Mouse (Mus musculus) C2C12 (cell line): Measurements from ENCODE around the gene Nol9. TPM values are rescaled to one million over a fixed set of nuclear protein-coding genes. Genes with fewer than 3 reads are reported as not detected.
A peak's percentile ranks its signal among the peaks of the same experiment; 100 is the strongest.

Experiments used
- H3K27me3 ChIP-seq: one replicate; pipeline ENCODE4 v1.6.1; 2011; ENCODE audit not compliant: control insufficient read depth, insufficient read depth, insufficient read length
- H3K36me3 ChIP-seq: one replicate; pipeline ENCODE4 v1.6.1; 2011; ENCODE audit not compliant: control insufficient read depth, insufficient read depth
- H3K4me3 ChIP-seq: one replicate; pipeline ENCODE4 v1.5.1; 2011; ENCODE audit warnings: mild to moderate bottlenecking, control low read depth; ENCODE audit not compliant: poor library complexity, insufficient read depth, severe bottlenecking
- H3K79me2 ChIP-seq: one replicate; pipeline ENCODE4 v1.6.1; 2011; ENCODE audit not compliant: control insufficient read depth, insufficient read depth
- H3K79me3 ChIP-seq: one replicate; pipeline ENCODE4 v1.6.1; 2011; ENCODE audit warnings: low read depth, control low read depth
- H3ac ChIP-seq: one replicate; pipeline ENCODE3; 2011; ENCODE audit warnings: low read depth; ENCODE audit not compliant: control insufficient read depth, insufficient read length
- CEBPB ChIP-seq: IDR thresholded peaks from one replicate; pipeline ENCODE4 v1.6.1; 2011; ENCODE audit warnings: low read depth, mild to moderate bottlenecking, control low read depth, moderate library complexity
- CTCF ChIP-seq: IDR thresholded peaks from one replicate; pipeline ENCODE4 v1.5.1; 2011; ENCODE audit not compliant: control insufficient read depth, insufficient read depth, insufficient read length
- FOSL1 ChIP-seq: IDR thresholded peaks from one replicate; pipeline ENCODE4 v1.8.0; 2011; ENCODE audit warnings: mild to moderate bottlenecking, low read length; ENCODE audit not compliant: poor library complexity, insufficient read depth, severe bottlenecking
- MAX ChIP-seq: IDR thresholded peaks from one replicate; pipeline ENCODE4 v1.6.1; 2011; ENCODE audit warnings: mild to moderate bottlenecking, control low read depth
- MYOD1 ChIP-seq: IDR thresholded peaks from one replicate; pipeline ENCODE4 v1.6.1; 2011; ENCODE audit warnings: low read depth; ENCODE audit not compliant: control insufficient read depth, insufficient read length
- MYOG ChIP-seq: IDR thresholded peaks from one replicate; pipeline ENCODE4 v1.6.1; 2011; ENCODE audit not compliant: control insufficient read depth, insufficient read length; ENCODE audit errors: extremely low read depth
- USF1 ChIP-seq: IDR thresholded peaks from one replicate; pipeline ENCODE4 v1.6.1; 2011; ENCODE audit warnings: low read depth, mild to moderate bottlenecking, control low read depth, moderate library complexity
- polyA plus RNA-seq: library from polyadenylated mRNA; unstranded; fragments of >200 nt; fragmentation: generic; extraction: Trizol; gene quantifications from one replicate; pipeline ENCODE4 v1.2.1, GENCODE M21; 2012; ENCODE audit warnings: missing spikeins

Nol9 gene
- polyA plus RNA-seq, 1 experiment = 39.7 TPM

DNA sequence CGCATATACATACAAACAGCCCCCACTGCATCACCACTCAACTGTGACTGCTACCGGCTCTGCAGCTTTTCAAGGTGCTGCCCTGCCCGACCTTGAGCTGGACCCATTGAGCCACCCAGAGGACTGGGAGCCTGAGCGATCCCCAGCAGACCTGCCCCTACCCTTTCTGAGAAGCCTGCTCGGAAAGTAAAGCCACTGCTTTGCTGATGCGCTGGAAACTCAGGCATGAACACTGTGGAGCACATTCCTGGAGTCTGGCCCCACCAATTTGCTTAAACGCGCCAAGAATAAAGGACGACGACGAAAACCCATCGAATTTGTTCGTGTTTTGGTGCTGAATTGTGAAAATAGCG is 31.0 kb upstream of the Nol9 start:
- Histone ChIP-seq H3K27me3 (no peaks in the 10 kb centered on the region), H3ac (peak overlapping the region; percentile 50), H3K79me2 (peaks cover 44% of the 10 kb centered on the region), H3K4me3 (peak overlapping the region; percentile 79), H3K79me3 (peaks cover 34% of the 10 kb centered on the region), H3K36me3 (peaks cover 24% of the 10 kb centered on the region)
- TF ChIP-seq FOSL1 (no peak), CTCF (no peak), CEBPB (no peak), MYOG (no peak), MYOD1 (no peak)

GRCm38 (mm10) chr4:152008622-152009075 is 30.5 kb upstream of the Nol9 start, which contains the start of gene Klhl21:
TSS of gene Klhl21 (plus strand) at chr4:152008803.
- peak within 1 kb of the TSS; percentile 79 for H3K4me3 ChIP-seq
- no peaks in the 10 kb centered on the region for H3K27me3 ChIP-seq
- H3K79me2 ChIP-seq = peaks cover 49% of the 10 kb centered on the region
- peaks cover 27% of the 10 kb centered on the region for H3K36me3 ChIP-seq
- H3K79me3 ChIP-seq = peaks cover 40% of the 10 kb centered on the region
- TF ChIP-seq CTCF (no peak), USF1 (no peak), FOSL1 (no peak), CEBPB (no peak), MYOG (no peak), MYOD1 (peak; percentile 34)
- peak within 1 kb of the TSS; percentile 78 for H3ac ChIP-seq

- H3K79me2 ChIP-seq = peaks cover 56% of the 10 kb centered on the region
- peaks cover 34% of the 10 kb centered on the region for H3K36me3 ChIP-seq
- peak overlapping the region; percentile 78 for H3ac ChIP-seq
- H3K79me3 ChIP-seq = peaks cover 47% of the 10 kb centered on the region
- H3K4me3 ChIP-seq = peak overlapping the region; percentile 79
- TF ChIP-seq MAX (peak; percentile 47), MYOD1 (peak; percentile 41), CTCF (no peak)
- no peaks in the 10 kb centered on the region for H3K27me3 ChIP-seq
Measured at GRCm38 (mm10) chr4:152009076-152010051, 29.8 kb upstream of the Nol9 start.

GRCm38 (mm10) chr4:152010091-152010706 is 28.9 kb upstream of the Nol9 start:
- peaks cover 64% of the 10 kb centered on the region for H3K79me2 ChIP-seq
- TF ChIP-seq CEBPB (peak; percentile 28), MYOD1 (no peak), FOSL1 (peak; percentile 43), MYOG (no peak), USF1 (peak; percentile 92), MAX (peak; percentile 79), CTCF (no peak)
- peak overlapping the region; percentile 79 for H3K4me3 ChIP-seq
- peaks cover 42% of the 10 kb centered on the region for H3K36me3 ChIP-seq
- peak overlapping the region; percentile 81 for H3ac ChIP-seq
- H3K79me3 ChIP-seq = peaks cover 47% of the 10 kb centered on the region
- no peaks in the 10 kb centered on the region for H3K27me3 ChIP-seq

GRCm38 (mm10) chr4:152010707-152011134 is 28.4 kb upstream of the Nol9 start:
- H3K79me3 ChIP-seq = peaks cover 47% of the 10 kb centered on the region
- peak overlapping the region; percentile 79 for H3K4me3 ChIP-seq
- H3K79me2 ChIP-seq = peaks cover 70% of the 10 kb centered on the region
- TF ChIP-seq CTCF (no peak), CEBPB (no peak), MAX (no peak), MYOG (no peak), FOSL1 (no peak), USF1 (no peak), MYOD1 (no peak)
- H3K36me3 ChIP-seq = peaks cover 47% of the 10 kb centered on the region
- no peaks in the 10 kb centered on the region for H3K27me3 ChIP-seq
- peak overlapping the region; percentile 81 for H3ac ChIP-seq
